In genomic region chr2:33347607-33348006, GRCm38 (mm10) we compare ENCODE assay signal across 9 mouse cellular contexts. TPM values are rescaled to one million over a fixed set of nuclear protein-coding genes. Genes with fewer than 3 reads are reported as not detected.
DNase-seq lines count a peak whose midpoint lies in the region; ATAC-seq and TF ChIP-seq lines count a peak whose summit lies in the region.
"Had no signal": no experiment of that assay in that cellular context is flagged by ENCODE, and none has a peak within 500 bp of the region (broad histone marks: within the 10 kb centered on the region; RNA-seq: fewer than 3 reads in every experiment).

No protein-coding gene starts in this region.

- H3K27ac ChIP-seq in intestine, embryonic 14.5 days (ENCODE audit: low read depth): no peak overlapping the region
- H3K27ac ChIP-seq in intestine, embryonic 15.5 days: no peak overlapping the region
- H3K27ac ChIP-seq in testis, adult 2 months (ENCODE audit: control insufficient read depth, insufficient read depth, low read depth, low read length): no peak overlapping the region
- H3K27ac ChIP-seq: embryonic facial prominence, embryonic 15.5 days had no signal

- peaks cover 11% of the 10 kb centered on the region for H3K4me1 ChIP-seq in intestine, embryonic 14.5 days (replicated peaks; ENCODE audit: control insufficient read depth, insufficient read depth, low read length)
- H3K4me1 ChIP-seq in intestine, embryonic 15.5 days (replicated peaks): peaks cover 11% of the 10 kb centered on the region; the same call in 1 of the 2 replicates
- no peaks in the 10 kb centered on the region for H3K4me1 ChIP-seq in testis, adult 2 months (ENCODE audit: control insufficient read depth, insufficient read depth, low read length)

- H3K36me3 ChIP-seq in intestine, embryonic 14.5 days (ENCODE audit: control insufficient read depth, insufficient read depth, low read length): no peaks in the 10 kb centered on the region
- H3K36me3 ChIP-seq in intestine, embryonic 15.5 days: no peaks in the 10 kb centered on the region
- no peaks in the 10 kb centered on the region for H3K36me3 ChIP-seq in testis, adult 2 months (ENCODE audit: control insufficient read depth, insufficient read depth, low read length)
- H3K36me3 ChIP-seq: embryonic facial prominence, embryonic 15.5 days had no signal

- 39% methylated on average over 3 of the region's 3 CpGs for WGBS in intestine, embryonic 14.5 days
- 35% methylated on average over 3 of the region's 3 CpGs for WGBS in intestine, embryonic 15.5 days

- no peak overlapping the region for H3K4me2 ChIP-seq in intestine, embryonic 14.5 days (ENCODE audit: low read length)
- H3K4me2 ChIP-seq in intestine, embryonic 15.5 days (replicated peaks): no peak overlapping the region
- H3K4me2 ChIP-seq: embryonic facial prominence, embryonic 15.5 days had no signal

- H3K9me3 ChIP-seq in intestine, embryonic 14.5 days (ENCODE audit: control insufficient read depth, low read length): no peaks in the 10 kb centered on the region
- H3K9me3 ChIP-seq in intestine, embryonic 15.5 days: no peaks in the 10 kb centered on the region
- H3K9me3 ChIP-seq: embryonic facial prominence, embryonic 15.5 days had no signal

- H3K9ac ChIP-seq in intestine, embryonic 14.5 days (ENCODE audit: low read length): no peak overlapping the region
- no peak overlapping the region for H3K9ac ChIP-seq in intestine, embryonic 15.5 days
- H3K9ac ChIP-seq: embryonic facial prominence, embryonic 15.5 days had no signal

- TF ChIP-seq POLR2A in testis, adult 2 months (IDR thresholded peaks at IDR 0.05; ENCODE audit: control insufficient read depth, low read depth, low read length): no peak

- peak; percentile 72 for DNase-seq in intestine, embryonic 14.5 days (ENCODE audit: low spot score)
- DNase-seq in testis, postnatal 14 days (ENCODE audit: low spot score): no peak
- DNase-seq in c-Kit-positive CD71-positive TER-119-positive erythroid progenitor cells, embryonic 14.5 days (ENCODE audit: low spot score): peak; percentile 34
- DNase-seq in retina, postnatal 1 day: peak; percentile 68
- DNase-seq in frontal cortex, postnatal 25 days (ENCODE audit: low spot score in 2 of 2): no peak

- H3K27me3 ChIP-seq in intestine, embryonic 14.5 days (replicated peaks; ENCODE audit: control insufficient read depth, insufficient read depth, low read length): no peaks in the 10 kb centered on the region
- H3K27me3 ChIP-seq in intestine, embryonic 15.5 days (replicated peaks): no peaks in the 10 kb centered on the region
- no peaks in the 10 kb centered on the region for H3K27me3 ChIP-seq in testis, adult 2 months (ENCODE audit: control insufficient read depth, insufficient read depth, low read length)
- H3K27me3 ChIP-seq: embryonic facial prominence, embryonic 15.5 days had no signal

- peak; percentile 69; the same call in 1 of the 2 replicates for TF ChIP-seq CTCF in testis, adult 2 months (IDR thresholded peaks at IDR 0.05; ENCODE audit: control insufficient read depth, insufficient read depth, insufficient replicate concordance, low read depth, low read length)

- H3K4me3 ChIP-seq in intestine, embryonic 14.5 days (ENCODE audit: low read depth, low read length): no peak overlapping the region
- no peak overlapping the region for H3K4me3 ChIP-seq in intestine, embryonic 15.5 days (replicated peaks)
- H3K4me3 ChIP-seq in testis, adult 2 months (ENCODE audit: control insufficient read depth, low read depth, low read length): no peak overlapping the region
- H3K4me3 ChIP-seq: embryonic facial prominence, embryonic 15.5 days had no signal

- no peak for ATAC-seq in intestine, embryonic 14.5 days (replicated peaks; ENCODE audit: low FRiP score, low TSS enrichment, low read depth)
- no peak for ATAC-seq in intestine, embryonic 15.5 days
- peak; percentile 53 for ATAC-seq in granulocyte monocyte progenitor cell, adult 5-6 weeks (replicated peaks; ENCODE audit: poor library complexity, severe bottlenecking)

RNA-seq across cellular contexts. Expression of gene Ralgps1, which starts 23.7 kb away (rescaled TPM):
- polyA plus RNA-seq in intestine, embryonic 14.5 days (2014; fragmentation: Nextera tagmentation; extraction: Ambion mirVana): 7.3 and 8.1 TPM in 2 replicates
- 5.5 and 6.7 TPM in 2 replicates for polyA plus RNA-seq in intestine, embryonic 15.5 days (2015; fragmentation: Nextera tagmentation; extraction: Ambion mirVana)
- polyA plus RNA-seq in testis, adult 2 months (2012; rRNA removed): 33.0 and 35.6 TPM in 2 replicates
- total RNA-seq in granulocyte monocyte progenitor cell, adult 5-6 weeks (2014; fragmentation: Nextera tagmentation): 3.5 and 3.7 TPM in 2 replicates
- total RNA-seq in granulocyte monocyte progenitor cell, adult 5-6 weeks (2017): 0.15 and 0.60 TPM in 2 replicates

Comparison
In these comparisons a context has a peak if more than half of its experiments do, and no peak if none do; other contexts are left out.
1. DNase-seq: peak in intestine, embryonic 14.5 days (single experiment), c-Kit-positive CD71-positive TER-119-positive erythroid progenitor cells, embryonic 14.5 days (single experiment) and retina, postnatal 1 day (single experiment); none in testis, postnatal 14 days (single experiment) and frontal cortex, postnatal 25 days (0 of 2).